Mouse (Mus musculus): ENCODE measurements around the gene Lrriq3. TPM values are rescaled to one million over a fixed set of nuclear protein-coding genes. Genes with fewer than 3 reads are reported as not detected.

Gene Lrriq3
- polyA plus RNA-seq (2015; fragmentation: Nextera tagmentation; extraction: Ambion mirVana) = 1.0 and 1.3 TPM in 2 replicates

GRCm38 (mm10) chr3:155093116-155093956, at the start of gene Lrriq3, which contains the start of gene Fpgt:
TSS of gene Lrriq3 (plus strand) at chr3:155093434.
TSS of gene Fpgt (minus strand) at chr3:155093403.
- Histone ChIP-seq H3K4me2 (peak within 1 kb of the TSS; percentile 67), H3K9me3 (no peaks in the 10 kb centered on the region), H3K36me3 (no peaks in the 10 kb centered on the region; the same call in 1 of the 2 replicates), H3K9ac (peak within 1 kb of the TSS; percentile 78), H3K27ac (peak within 1 kb of the TSS; percentile 92), H3K4me3 (peak within 1 kb of the TSS; percentile 62), H3K27me3 (no peaks in the 10 kb centered on the region), H3K4me1 (replicated peaks) (peaks cover 11% of the 10 kb centered on the region)
- WGBS = under 1% methylated on average over 46 of the region's 47 CpGs
- peak; percentile 100 for ATAC-seq (ENCODE audit: low FRiP score)

- Histone ChIP-seq H3K9me3 (no peaks in the 10 kb centered on the region), H3K9ac (no peak overlapping the region)
These were observed 41.2 kb upstream of the Lrriq3 start for GRCm38 (mm10) chr3:155052021-155052420.

GRCm38 (mm10) chr3:155053189-155053588, 40.0 kb upstream of the Lrriq3 start:
- Histone ChIP-seq H3K9ac (no peak overlapping the region), H3K36me3 (no peaks in the 10 kb centered on the region), H3K9me3 (no peaks in the 10 kb centered on the region), H3K27me3 (no peaks in the 10 kb centered on the region), H3K4me3 (no peak overlapping the region), H3K4me1 (replicated peaks) (no peaks in the 10 kb centered on the region), H3K27ac (no peak overlapping the region), H3K4me2 (no peak overlapping the region)
- 64% methylated on average over 1 of the region's 1 CpGs for WGBS
- ATAC-seq (ENCODE audit: low FRiP score) = no peak

More at GRCm38 (mm10) chr3:155052021-155052420, 41.2 kb upstream of the Lrriq3 start:
- H3K27ac ChIP-seq = no peak overlapping the region
- H3K36me3 ChIP-seq = no peaks in the 10 kb centered on the region
- no peak overlapping the region for H3K4me3 ChIP-seq
- no peak overlapping the region for H3K4me2 ChIP-seq
- no peak for ATAC-seq (ENCODE audit: low FRiP score)
- H3K27me3 ChIP-seq = no peaks in the 10 kb centered on the region
- H3K4me1 ChIP-seq (replicated peaks) = no peaks in the 10 kb centered on the region

GRCm38 (mm10) chr3:155055231-155055916, 37.9 kb upstream of the Lrriq3 start, which contains the start of gene Tnni3k:
TSS of gene Tnni3k (minus strand) at chr3:155055407.
- no peak within 1 kb of the TSS for H3K9ac ChIP-seq
- H3K27ac ChIP-seq = no peak within 1 kb of the TSS
- 80% methylated on average over 6 of the region's 6 CpGs for WGBS
- no peaks in the 10 kb centered on the region for H3K27me3 ChIP-seq
- no peak within 1 kb of the TSS for H3K4me2 ChIP-seq
- ATAC-seq (ENCODE audit: low FRiP score) = no peak
- no peaks in the 10 kb centered on the region for H3K36me3 ChIP-seq
- H3K4me1 ChIP-seq (replicated peaks) = no peaks in the 10 kb centered on the region
- H3K4me3 ChIP-seq = no peak within 1 kb of the TSS
- no peaks in the 10 kb centered on the region for H3K9me3 ChIP-seq

- Histone ChIP-seq H3K4me1 (replicated peaks) (no peaks in the 10 kb centered on the region), H3K36me3 (no peaks in the 10 kb centered on the region), H3K4me2 (no peak overlapping the region), H3K4me3 (no peak overlapping the region), H3K9ac (no peak overlapping the region), H3K27ac (no peak overlapping the region), H3K9me3 (no peaks in the 10 kb centered on the region), H3K27me3 (no peaks in the 10 kb centered on the region)
- ATAC-seq (ENCODE audit: low FRiP score) = no peak
These were observed 36.6 kb upstream of the Lrriq3 start for GRCm38 (mm10) chr3:155056606-155057005.

- Histone ChIP-seq H3K36me3 (no peaks in the 10 kb centered on the region), H3K4me1 (replicated peaks) (no peaks in the 10 kb centered on the region), H3K9ac (no peak overlapping the region), H3K4me3 (no peak overlapping the region), H3K27me3 (no peaks in the 10 kb centered on the region), H3K9me3 (no peaks in the 10 kb centered on the region), H3K4me2 (no peak overlapping the region), H3K27ac (no peak overlapping the region)
- no peak for ATAC-seq (ENCODE audit: low FRiP score)
These were observed 35.7 kb upstream of the Lrriq3 start for GRCm38 (mm10) chr3:155057566-155057965.

GRCm38 (mm10) chr3:155058800-155059448, 34.3 kb upstream of the Lrriq3 start:
- ATAC-seq (ENCODE audit: low FRiP score) = no peak
- Histone ChIP-seq H3K36me3 (no peaks in the 10 kb centered on the region), H3K4me2 (no peak overlapping the region), H3K27ac (no peak overlapping the region), H3K9me3 (no peaks in the 10 kb centered on the region), H3K9ac (no peak overlapping the region), H3K4me1 (replicated peaks) (no peaks in the 10 kb centered on the region), H3K27me3 (no peaks in the 10 kb centered on the region), H3K4me3 (no peak overlapping the region)
- WGBS = 86% methylated on average over 6 of the region's 6 CpGs

- Histone ChIP-seq H3K27ac (no peak overlapping the region), H3K27me3 (no peaks in the 10 kb centered on the region), H3K4me3 (no peak overlapping the region), H3K4me1 (replicated peaks) (no peaks in the 10 kb centered on the region), H3K36me3 (no peaks in the 10 kb centered on the region), H3K4me2 (no peak overlapping the region), H3K9ac (no peak overlapping the region), H3K9me3 (no peaks in the 10 kb centered on the region)
- ATAC-seq (ENCODE audit: low FRiP score) = no peak
These were observed 33.8 kb upstream of the Lrriq3 start for GRCm38 (mm10) chr3:155059449-155059822.

- Histone ChIP-seq H3K9ac (no peak overlapping the region), H3K4me2 (no peak overlapping the region), H3K27me3 (no peaks in the 10 kb centered on the region), H3K9me3 (no peaks in the 10 kb centered on the region), H3K4me3 (no peak overlapping the region), H3K36me3 (no peaks in the 10 kb centered on the region), H3K4me1 (replicated peaks) (no peaks in the 10 kb centered on the region), H3K27ac (no peak overlapping the region)
- ATAC-seq (ENCODE audit: low FRiP score) = no peak
- WGBS = 85% methylated on average over 4 of the region's 4 CpGs
These were observed 15.3 kb upstream of the Lrriq3 start for GRCm38 (mm10) chr3:155077908-155078307.

GRCm38 (mm10) chr3:155092081-155092480, 1.2 kb upstream of the Lrriq3 start:
- Histone ChIP-seq H3K4me1 (replicated peaks) (peaks cover 11% of the 10 kb centered on the region), H3K36me3 (peaks cover 8% of the 10 kb centered on the region), H3K4me2 (peak overlapping the region; percentile 67), H3K9ac (no peak overlapping the region), H3K9me3 (no peaks in the 10 kb centered on the region), H3K27me3 (no peaks in the 10 kb centered on the region), H3K4me3 (peak overlapping the region; percentile 62), H3K27ac (no peak overlapping the region)
- ATAC-seq (ENCODE audit: low FRiP score) = no peak
- WGBS = 97% methylated on average over 6 of the region's 6 CpGs

- H3K4me1 ChIP-seq (replicated peaks) = no peaks in the 10 kb centered on the region
- H3K27ac ChIP-seq = no peak overlapping the region
- H3K9ac ChIP-seq = no peak overlapping the region
- no peak for ATAC-seq (ENCODE audit: low FRiP score)
- no peak overlapping the region for H3K4me3 ChIP-seq
- H3K4me2 ChIP-seq = no peak overlapping the region
- 86% methylated on average over 1 of the region's 1 CpGs for WGBS
- H3K36me3 ChIP-seq = no peaks in the 10 kb centered on the region
- H3K9me3 ChIP-seq = no peaks in the 10 kb centered on the region
- no peaks in the 10 kb centered on the region for H3K27me3 ChIP-seq
These were observed 6.0 kb downstream of the Lrriq3 start for GRCm38 (mm10) chr3:155099266-155099665.

- Histone ChIP-seq H3K4me1 (replicated peaks) (no peaks in the 10 kb centered on the region), H3K27me3 (no peaks in the 10 kb centered on the region), H3K9ac (no peak overlapping the region), H3K36me3 (no peaks in the 10 kb centered on the region), H3K27ac (no peak overlapping the region), H3K9me3 (no peaks in the 10 kb centered on the region), H3K4me3 (no peak overlapping the region), H3K4me2 (no peak overlapping the region)
- 92% methylated on average over 1 of the region's 1 CpGs for WGBS
- ATAC-seq (ENCODE audit: low FRiP score) = no peak
These were observed 12.7 kb downstream of the Lrriq3 start for GRCm38 (mm10) chr3:155105957-155106356.
